Mouse (Mus musculus) left cerebral cortex, adult 8-10 months (tissue): ENCODE data around the gene Grhpr. TPM values are rescaled to one million over a fixed set of nuclear protein-coding genes. Genes with fewer than 3 reads are reported as not detected.
"Not testable (repeated sequence)": the region's sequence is repeated elsewhere in the genome, so short reads cannot be mapped to it uniquely, and the experiment has no call there.

ENCODE experiments used
- DNase-seq, 2 experiments: peaks; one replicate each; pipeline ENCODE4 v3.0.0; 2022; ENCODE audit warnings: low spot score in 2 of 2
- total RNA-seq, 4 experiments: library from RNA; stranded (reverse); gene quantifications; 2 replicates each; pipeline ENCODE4 v1.2.4; 2022

Grhpr gene
- total RNA-seq, 4 experiments from 2014 or later, result 31.7 to 36.2 (median 33.1) TPM

DNA sequence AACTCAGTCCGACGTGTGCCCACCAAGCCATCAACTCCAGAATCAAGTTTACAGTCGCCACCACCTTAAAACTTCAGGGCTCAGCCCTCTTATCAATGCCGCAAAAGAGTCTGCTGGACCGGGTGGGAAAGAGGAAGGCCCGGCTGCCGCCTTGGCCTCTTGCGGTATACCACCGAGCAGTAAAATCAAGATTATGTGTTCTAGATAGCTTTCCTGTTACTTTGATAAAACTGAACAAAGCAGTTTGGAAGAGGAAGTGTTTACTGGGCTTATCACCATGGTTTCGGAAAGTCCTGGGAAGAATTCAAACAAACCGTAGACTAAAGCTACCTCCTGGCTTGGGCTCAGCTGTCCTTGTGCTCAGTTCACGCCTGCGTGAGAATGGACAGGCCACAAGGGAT, 31.8 kb downstream of the Grhpr start:
- no peak for DNase-seq

DNA sequence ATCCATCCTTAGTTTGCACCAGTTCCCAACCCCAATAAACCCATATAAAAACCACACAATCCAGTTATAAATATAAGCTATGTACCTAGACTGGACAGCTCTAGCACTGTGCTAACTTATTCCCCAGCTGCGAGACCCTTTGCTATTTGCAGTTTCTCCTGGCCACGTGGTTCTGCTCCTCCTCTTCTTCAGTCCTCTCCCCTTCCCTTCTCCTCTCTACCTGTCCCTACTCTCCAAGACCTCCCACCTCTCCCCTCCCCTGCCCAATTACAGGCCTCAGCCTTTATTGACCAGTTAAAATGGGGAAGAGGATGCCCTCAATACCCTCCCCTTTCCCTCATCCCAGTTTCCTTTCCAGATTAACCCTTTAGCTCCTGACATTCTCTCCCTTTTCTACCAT, 32.3 kb downstream of the Grhpr start:
- DNase-seq, result no peak

DNA sequence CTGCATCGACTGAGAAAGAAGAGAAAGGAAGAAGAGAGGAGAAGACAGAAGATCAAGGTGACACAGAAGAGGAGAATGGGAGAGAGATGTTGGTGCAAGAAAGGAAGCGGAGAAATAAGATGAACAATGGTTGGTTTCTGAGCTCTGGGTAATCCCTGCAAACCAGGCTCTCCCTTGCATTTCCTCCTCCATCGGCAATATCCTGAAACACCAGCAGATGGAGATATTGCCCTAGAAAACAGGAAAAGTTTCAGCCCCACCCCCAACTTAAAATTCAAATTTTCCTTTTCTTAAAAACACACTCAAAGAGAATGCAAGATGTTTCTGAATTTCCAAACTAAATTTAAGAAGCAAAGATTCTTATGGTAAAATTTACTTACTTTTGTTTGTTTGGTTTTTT, 34.4 kb downstream of the Grhpr start:
- DNase-seq, result no peak

DNA sequence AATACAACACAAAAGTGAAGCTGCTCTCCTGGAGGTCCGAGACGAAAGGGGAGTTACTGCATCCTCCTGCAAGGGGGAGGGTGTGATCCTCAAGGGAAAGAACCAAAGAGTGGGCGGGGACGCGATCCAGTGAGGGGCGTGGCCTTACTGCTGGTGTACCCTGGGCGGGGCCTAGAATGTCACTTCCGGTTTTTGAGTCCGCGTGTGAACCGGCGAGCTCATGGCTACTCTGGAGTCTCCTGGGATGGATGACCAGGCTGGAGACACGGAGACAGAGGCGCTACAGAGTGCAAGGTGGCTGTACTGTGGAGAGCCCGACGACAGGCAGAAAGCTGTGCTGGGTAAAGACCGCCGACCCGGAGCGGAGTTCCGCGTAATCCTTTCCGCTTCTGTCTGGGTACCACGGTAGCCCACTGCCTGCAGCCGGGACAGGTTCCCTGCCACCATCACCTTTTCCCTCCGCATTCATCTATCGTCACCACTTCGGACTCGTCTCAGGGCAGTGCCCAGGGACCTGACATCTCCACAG, 37.3 kb downstream of the Grhpr start, which contains the start of gene Polr1e:
Polr1e (plus strand) TSS at position 132 of the 529 bp plus-strand sequence.
- peak; percentile 72 to 85 for DNase-seq

DNA sequence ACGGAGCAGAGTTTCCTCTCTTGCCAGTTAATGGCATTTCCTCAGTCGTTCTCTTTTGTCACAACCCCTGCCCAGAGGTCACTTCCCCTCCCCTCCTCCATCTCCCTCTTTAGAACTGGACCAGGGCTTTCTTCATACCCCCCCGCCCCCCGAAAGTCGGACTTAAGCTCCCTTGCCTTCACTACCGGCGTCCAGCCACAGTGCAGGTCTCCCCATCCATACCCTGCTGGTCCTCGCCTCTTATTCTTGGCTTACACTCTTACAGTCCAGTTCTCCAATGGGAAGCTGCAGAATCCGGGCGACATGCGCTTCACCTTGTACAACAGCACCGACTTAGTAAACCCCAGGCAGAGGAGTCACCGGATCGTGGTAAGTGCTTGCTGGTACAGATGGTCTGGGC, 37.8 kb downstream of the Grhpr start:
- no peak for DNase-seq

DNA sequence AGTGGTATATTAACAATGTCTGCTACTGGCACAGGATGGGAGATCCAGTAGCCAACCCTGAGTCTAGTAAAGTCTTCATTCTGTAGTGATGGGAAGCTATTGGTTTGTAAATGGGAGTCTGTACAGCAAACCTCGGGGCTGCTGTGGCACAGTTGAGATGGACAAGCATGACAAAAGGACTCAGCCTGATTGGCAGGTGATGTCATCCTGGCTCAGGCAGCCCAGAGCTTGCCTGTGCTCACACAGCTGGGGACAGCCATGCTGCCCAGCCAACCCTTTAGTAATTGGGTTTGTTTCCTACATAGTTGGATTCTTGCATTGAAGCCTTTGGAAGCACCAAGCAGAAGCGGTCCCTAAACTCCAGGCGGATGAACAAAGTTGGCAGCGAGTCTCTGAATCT, 45.3 kb downstream of the Grhpr start:
- DNase-seq, result no peak

DNA sequence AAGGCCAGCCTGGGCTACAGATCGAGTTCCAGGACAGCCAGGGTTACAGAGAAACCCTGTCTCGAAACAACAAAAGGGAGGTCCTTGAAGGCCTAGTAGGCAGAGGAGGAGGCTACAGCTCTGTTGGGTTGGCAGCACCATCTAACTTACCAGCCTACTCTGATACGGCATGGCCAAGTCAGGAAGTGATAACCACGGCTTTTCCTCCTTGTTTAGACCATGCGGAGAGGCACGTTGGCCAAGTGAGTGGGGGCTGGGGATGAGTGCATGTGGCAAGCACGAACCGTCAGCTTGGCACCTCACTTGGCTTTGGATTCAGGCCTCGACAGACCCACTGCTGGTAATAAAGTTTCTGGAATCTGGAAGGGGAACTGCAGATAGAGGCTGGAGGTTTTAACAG, 51.4 kb downstream of the Grhpr start:
- no peak for DNase-seq

DNA sequence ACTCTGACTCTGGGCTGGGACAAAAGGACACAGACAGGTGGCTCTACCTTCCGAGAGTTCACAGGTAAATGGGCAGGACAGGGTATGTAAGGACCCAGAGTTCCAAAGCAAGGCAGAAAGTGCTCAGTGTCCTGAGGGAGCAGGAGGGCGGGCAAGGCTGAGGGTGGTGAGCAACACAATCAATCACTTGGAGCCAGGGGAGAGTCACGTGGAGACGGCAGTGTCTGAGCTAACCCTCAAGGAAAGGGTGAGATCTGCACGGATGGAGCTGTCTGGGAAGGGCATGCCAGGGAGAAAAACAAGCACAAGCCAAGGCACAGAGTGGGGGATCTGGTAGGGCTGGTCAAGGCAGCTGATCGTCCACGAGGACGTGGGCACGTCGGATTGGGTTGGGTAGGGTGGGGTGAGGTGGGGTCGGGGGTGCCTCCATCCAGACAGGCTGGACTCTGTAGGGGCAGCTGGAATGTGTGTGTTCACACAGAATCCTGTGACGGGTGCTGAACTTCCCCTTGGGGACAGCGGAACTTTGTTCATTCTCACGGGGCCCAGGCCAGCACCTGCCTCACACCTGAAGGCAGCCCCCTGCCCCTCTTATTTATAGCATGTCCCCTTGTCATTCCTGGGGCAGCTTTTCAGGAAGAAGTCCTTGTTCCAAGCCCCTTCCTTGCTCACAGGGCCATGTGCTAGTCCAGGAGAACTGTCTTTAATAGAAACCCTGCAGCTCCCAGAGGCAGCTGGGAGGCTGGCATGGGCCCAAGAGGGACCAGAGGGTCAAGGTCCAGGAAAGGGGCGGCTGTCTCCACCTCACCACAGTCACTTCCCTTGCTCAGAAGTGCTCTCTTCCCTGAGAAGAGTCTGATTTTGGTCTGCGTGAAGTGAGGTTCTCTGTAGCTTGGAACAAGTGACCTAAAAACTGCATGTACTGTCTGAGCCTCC, 53.8 kb downstream of the Grhpr start:
- no peak for DNase-seq

DNA sequence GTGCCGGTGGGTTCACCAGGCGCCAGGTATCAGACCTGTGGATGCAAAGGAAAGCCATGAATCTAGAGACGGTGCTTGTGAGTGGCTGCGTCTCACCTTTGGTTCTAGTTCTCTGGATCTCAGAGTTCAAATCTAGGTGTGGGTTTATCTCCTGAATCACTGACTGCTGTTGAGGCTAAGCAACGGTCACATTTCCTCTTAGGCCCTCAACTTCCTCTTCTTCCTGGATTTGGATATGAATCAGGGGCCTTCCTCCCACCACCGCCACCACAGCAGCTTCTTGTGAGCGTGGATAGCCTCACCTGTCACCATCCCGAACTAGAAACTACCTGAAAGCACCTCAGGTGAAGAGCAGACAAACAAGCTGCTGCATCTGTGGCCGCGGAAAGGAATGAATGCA, 54.9 kb downstream of the Grhpr start:
- no peak for DNase-seq

DNA sequence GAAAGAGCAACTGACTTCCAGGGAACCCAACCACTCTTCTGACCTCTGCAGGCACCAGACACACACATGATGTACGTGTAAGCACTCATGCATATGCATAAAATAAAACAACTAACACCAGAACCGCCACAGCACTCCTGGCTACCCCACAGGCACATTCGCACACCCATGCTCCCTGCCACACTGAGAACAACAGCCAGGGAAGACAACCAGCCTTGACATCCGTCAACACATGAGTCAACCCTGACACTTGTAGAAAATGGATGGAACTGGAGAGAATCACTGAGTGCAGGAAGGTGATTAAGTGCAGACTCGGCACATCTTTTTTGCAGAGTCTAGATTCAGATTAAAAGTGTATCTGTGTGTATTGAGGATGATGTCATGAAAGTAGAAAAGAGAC, 55.4 kb downstream of the Grhpr start:
- no peak for DNase-seq

DNA sequence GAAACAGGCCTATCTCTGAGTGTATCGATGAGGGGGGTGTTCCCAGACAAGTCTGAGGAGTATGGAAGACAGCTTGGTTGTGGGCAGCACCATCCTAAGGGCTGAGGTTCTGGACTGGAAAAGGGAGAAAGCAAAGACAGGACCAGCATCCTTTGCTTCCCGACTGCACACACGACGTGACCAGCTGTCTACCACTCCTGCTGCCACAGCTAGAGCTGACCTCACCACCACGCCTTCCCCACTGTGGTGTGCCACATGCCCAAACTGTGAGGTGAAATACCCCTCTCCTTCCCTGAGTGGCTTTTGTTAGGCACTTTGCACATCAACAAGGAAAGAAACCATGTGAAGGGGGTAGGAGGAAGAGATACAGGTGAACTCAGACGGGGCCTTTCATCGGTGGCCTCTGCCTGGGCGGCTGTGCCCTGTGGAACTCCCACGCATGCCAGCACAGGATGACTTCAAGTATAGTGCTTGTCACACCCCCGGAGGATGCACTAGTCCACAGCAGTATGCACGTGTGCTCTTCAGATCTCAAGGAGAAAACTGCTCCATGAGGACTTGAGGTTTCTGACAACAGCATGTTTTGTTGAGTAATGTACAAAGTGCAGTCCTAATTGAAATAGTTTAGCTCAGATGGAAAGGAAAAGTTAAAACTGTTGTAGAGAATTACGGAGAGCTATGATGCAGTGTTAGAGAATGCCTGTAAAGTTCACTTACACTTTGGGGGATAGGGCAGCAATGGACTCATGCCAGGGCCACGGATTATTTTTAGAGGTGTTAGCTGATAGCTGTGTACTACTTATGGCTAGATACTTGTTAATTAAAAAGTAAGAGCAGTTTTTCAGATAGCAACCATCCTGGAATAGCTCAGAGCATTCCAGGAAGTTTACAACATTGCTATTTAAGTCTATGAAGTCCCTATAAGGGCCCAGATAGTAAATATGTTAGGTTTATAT, 56.5 kb downstream of the Grhpr start:
- DNase-seq, result no peak

DNA sequence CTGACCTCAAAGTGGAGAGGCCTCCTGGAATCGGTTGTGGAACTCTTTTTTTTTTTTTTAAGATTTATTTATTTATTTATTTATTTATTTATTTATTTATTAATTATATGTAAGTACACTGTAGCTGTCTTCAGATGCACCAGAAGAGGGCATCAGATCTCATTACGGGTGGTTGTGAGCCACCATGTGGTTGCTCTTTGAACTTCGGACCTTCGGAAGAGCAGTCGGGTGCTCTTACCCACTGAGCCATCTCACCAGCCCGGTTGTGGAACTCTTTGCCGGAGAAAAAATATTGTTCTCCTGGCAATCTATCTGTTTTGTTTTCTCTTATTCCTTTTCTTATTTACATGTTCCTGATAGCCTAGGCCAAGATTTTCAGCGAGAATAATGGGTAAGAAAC, 57.7 kb downstream of the Grhpr start:
- not testable (repeated sequence) for DNase-seq

DNA sequence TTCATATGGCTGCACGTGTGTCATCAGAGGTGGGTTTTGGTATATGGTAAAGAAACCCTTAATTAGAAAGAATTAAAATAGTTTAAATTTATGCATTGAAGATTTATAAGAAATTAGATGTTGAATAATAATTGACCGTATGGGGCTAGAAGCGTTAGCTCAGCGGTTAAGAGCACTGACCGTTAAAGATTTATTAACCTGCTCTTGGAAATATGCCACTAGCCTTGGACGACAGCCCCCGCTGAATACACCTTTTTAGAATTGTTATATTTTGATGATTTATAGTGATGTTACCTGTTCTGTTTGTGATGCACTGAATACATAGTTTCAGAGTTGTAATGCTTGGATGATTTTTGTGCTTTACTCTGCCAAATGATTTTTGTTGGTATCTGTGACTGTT, 58.4 kb downstream of the Grhpr start:
- not testable (repeated sequence) for DNase-seq

Other genes with a start within 250 kb of the Grhpr start
- 10 to 100 TPM; 46.5 to 57.4 (median 51.1) TPM for gene Zcchc7, start 225.5 kb upstream of the Grhpr start, total RNA-seq
- gene Zbtb5, start 31.0 kb downstream of the Grhpr start, total RNA-seq, result 10 to 100 TPM in 1 of 4 experiments, 1 to 10 TPM in 3; 8.5 to 10.3 (median 9.5) TPM
- 10 to 100 TPM in 3 of 4 experiments, 1 to 10 TPM in 1; 9.4 to 13.8 (median 12.4) TPM for gene Polr1e, start 37.2 kb downstream of the Grhpr start, total RNA-seq
- 10 to 100 TPM; 30.5 to 33.5 (median 31.9) TPM for gene Fbxo10, start 103.2 kb downstream of the Grhpr start, total RNA-seq
- gene Tomm5, start 126.7 kb downstream of the Grhpr start, total RNA-seq, result 10 to 100 TPM; 51.0 to 66.8 (median 61.3) TPM
- 10 to 100 TPM; 10.3 to 10.9 (median 10.7) TPM for gene Frmpd1, start 203.5 kb downstream of the Grhpr start, total RNA-seq